14 mouse cellular contexts compared by ENCODE assay signal in genomic region chr8:113581098-113581497, GRCm38 (mm10). TPM values are rescaled to one million over a fixed set of nuclear protein-coding genes. Genes with fewer than 3 reads are reported as not detected.
A peak's percentile ranks its signal among the peaks of the same experiment; 100 is the strongest.
DNase-seq lines count a peak whose midpoint lies in the region; ATAC-seq lines count a peak whose summit lies in the region.
"Had no signal": no experiment of that assay in that cellular context is flagged by ENCODE, and none has a peak within 500 bp of the region (broad histone marks: within the 10 kb centered on the region; RNA-seq: fewer than 3 reads in every experiment).

No protein-coding gene starts in this region.

- no peak for ATAC-seq in hindbrain, embryonic 11.5 days (ENCODE audit: low FRiP score)
- no peak for ATAC-seq in hindbrain, embryonic 12.5 days (ENCODE audit: low FRiP score)
- ATAC-seq: forebrain, postnatal 0 days; midbrain, embryonic 13.5 days had no signal

- H3K27ac ChIP-seq in hindbrain, embryonic 11.5 days (ENCODE audit: low read depth, low read length): no peak overlapping the region; the same call in 1 of the 2 replicates
- H3K27ac ChIP-seq in hindbrain, embryonic 12.5 days: no peak overlapping the region
- no peak overlapping the region for H3K27ac ChIP-seq in limb, embryonic 10.5 days
- H3K27ac ChIP-seq: embryonic facial prominence, embryonic 15.5 days; hindbrain, embryonic 13.5 days; liver, embryonic 13.5 days; midbrain, embryonic 13.5 days had no signal

- H3K9me3 ChIP-seq in hindbrain, embryonic 11.5 days (ENCODE audit: control insufficient read depth, low read length): no peaks in the 10 kb centered on the region
- H3K9me3 ChIP-seq in hindbrain, embryonic 12.5 days (replicated peaks): no peaks in the 10 kb centered on the region
- H3K9me3 ChIP-seq in limb, embryonic 10.5 days (replicated peaks): no peaks in the 10 kb centered on the region
- H3K9me3 ChIP-seq: embryonic facial prominence, embryonic 15.5 days; hindbrain, embryonic 13.5 days; liver, embryonic 13.5 days; midbrain, embryonic 13.5 days had no signal

- no peak overlapping the region for H3K4me2 ChIP-seq in hindbrain, embryonic 11.5 days (replicated peaks; ENCODE audit: low read depth, low read length)
- H3K4me2 ChIP-seq in hindbrain, embryonic 12.5 days (replicated peaks): no peak overlapping the region
- H3K4me2 ChIP-seq: embryonic facial prominence, embryonic 15.5 days; hindbrain, embryonic 13.5 days; liver, embryonic 13.5 days; midbrain, embryonic 13.5 days had no signal

- no peak overlapping the region for H3K9ac ChIP-seq in hindbrain, embryonic 11.5 days (ENCODE audit: low read depth, low read length)
- H3K9ac ChIP-seq in hindbrain, embryonic 12.5 days: no peak overlapping the region
- H3K9ac ChIP-seq: embryonic facial prominence, embryonic 15.5 days; forebrain, postnatal 0 days; hindbrain, embryonic 13.5 days; liver, embryonic 13.5 days; midbrain, embryonic 13.5 days had no signal

- no peak overlapping the region for H3K4me3 ChIP-seq in hindbrain, embryonic 11.5 days (ENCODE audit: low read depth, low read length)
- H3K4me3 ChIP-seq in hindbrain, embryonic 12.5 days: no peak overlapping the region
- no peak overlapping the region for H3K4me3 ChIP-seq in limb, embryonic 10.5 days
- H3K4me3 ChIP-seq: embryonic facial prominence, embryonic 15.5 days; hindbrain, embryonic 13.5 days; liver, embryonic 13.5 days; midbrain, embryonic 13.5 days had no signal

- WGBS in hindbrain, embryonic 11.5 days: 52% methylated on average over 10 of the region's 10 CpGs
- WGBS in hindbrain, embryonic 12.5 days: 46% methylated on average over 10 of the region's 10 CpGs
- 41% methylated on average over 10 of the region's 10 CpGs for WGBS in limb, embryonic 10.5 days

- 0 out of 2 replicates have a peak, but pooled peaks cover 2% of the 10 kb centered on the region for H3K4me1 ChIP-seq in hindbrain, embryonic 11.5 days (replicated peaks; ENCODE audit: control insufficient read depth, insufficient read depth, low read length)
- peaks cover 12% of the 10 kb centered on the region for H3K4me1 ChIP-seq in hindbrain, embryonic 12.5 days
- H3K4me1 ChIP-seq in limb, embryonic 10.5 days: peaks cover 16% of the 10 kb centered on the region
- H3K4me1 ChIP-seq: liver, embryonic 13.5 days had no signal

- no peaks in the 10 kb centered on the region for H3K27me3 ChIP-seq in hindbrain, embryonic 11.5 days (ENCODE audit: control insufficient read depth, insufficient read depth, low read length)
- H3K27me3 ChIP-seq in hindbrain, embryonic 12.5 days: no peaks in the 10 kb centered on the region
- no peaks in the 10 kb centered on the region for H3K27me3 ChIP-seq in limb, embryonic 10.5 days (ENCODE audit: low read depth, poor library complexity, severe bottlenecking)
- H3K27me3 ChIP-seq: embryonic facial prominence, embryonic 15.5 days; hindbrain, embryonic 13.5 days; liver, embryonic 13.5 days; midbrain, embryonic 13.5 days had no signal

- DNase-seq in hindbrain, embryonic 11.5 days (ENCODE audit: low spot score): peak; percentile 10
- DNase-seq in embryo, embryonic 9.5 days (ENCODE audit: extremely low spot score): peak; percentile 4
- DNase-seq in limb, embryonic 10.5 days (ENCODE audit: low spot score): peak; percentile 32
- peak; percentile 8 for DNase-seq in mesoderm, embryonic 11.5 days (ENCODE audit: low read depth, low spot score)
- no peak for DNase-seq in frontal cortex, adult 2 months (ENCODE audit: extremely low spot score in 1 of 2, low spot score in 1 of 2)
- DNase-seq in right cerebral cortex, adult 2 months (ENCODE audit: low spot score in 2 of 2): no peak
- DNase-seq: cerebellum, adult 18-20 months; forebrain, postnatal 0 days; kidney, adult 8-10 months; liver, embryonic 13.5 days had no signal

- no peaks in the 10 kb centered on the region for H3K36me3 ChIP-seq in hindbrain, embryonic 11.5 days (ENCODE audit: control insufficient read depth, insufficient read depth, low read length)
- H3K36me3 ChIP-seq in hindbrain, embryonic 12.5 days: no peaks in the 10 kb centered on the region
- H3K36me3 ChIP-seq in limb, embryonic 10.5 days: no peaks in the 10 kb centered on the region
- H3K36me3 ChIP-seq: embryonic facial prominence, embryonic 15.5 days; hindbrain, embryonic 13.5 days; liver, embryonic 13.5 days; midbrain, embryonic 13.5 days had no signal

RNA-seq across cellular contexts. Expression of gene Mon1b, which starts 54.3 kb away (rescaled TPM):
- polyA plus RNA-seq in hindbrain, embryonic 11.5 days (2014; fragmentation: Nextera tagmentation; extraction: Ambion mirVana): 9.0 and 12.6 TPM in 2 replicates
- polyA plus RNA-seq in hindbrain, embryonic 12.5 days (2016; fragmentation: Nextera tagmentation; extraction: Ambion mirVana): 11.0 and 14.3 TPM in 2 replicates
- polyA plus RNA-seq in limb, embryonic 10.5 days (2016; fragmentation: Nextera tagmentation; extraction: Ambion mirVana): 7.4 and 7.7 TPM in 2 replicates
- 8.9 and 11.6 TPM in 2 replicates for polyA plus RNA-seq in frontal cortex, adult 2 months (2012; rRNA removed)

Comparison
In these comparisons a context has a peak if more than half of its experiments do, and no peak if none do; other contexts are left out.
1. DNase-seq: peak in hindbrain, embryonic 11.5 days (single experiment), embryo, embryonic 9.5 days (single experiment), limb, embryonic 10.5 days (single experiment) and mesoderm, embryonic 11.5 days (single experiment); none in frontal cortex, adult 2 months (0 of 2) and right cerebral cortex, adult 2 months (0 of 2).